Mouse (Mus musculus) heart, adult 2 months (tissue): ENCODE data around the gene Polr2e.

Experiments used
- CTCF ChIP-seq: fragments of 200-600 bp; IDR thresholded peaks from 2 replicates; pipeline ENCODE4 v1.8.1; 2022; ENCODE audit warnings: antibody characterized with exemption, mild to moderate bottlenecking, moderate library complexity
- EP300 ChIP-seq: fragments of 200-500 bp; IDR thresholded peaks from 2 replicates; pipeline ENCODE4 v1.6.1; 2011; ENCODE audit warnings: low read depth, low read length, control low read depth; ENCODE audit not compliant: insufficient read depth
- POLR2A ChIP-seq: fragments of 200-500 bp; IDR thresholded peaks from 2 replicates; pipeline ENCODE4 v1.6.1; 2011; ENCODE audit warnings: mild to moderate bottlenecking, low read depth, low read length, control low read depth; ENCODE audit not compliant: insufficient read depth

- TF ChIP-seq EP300 (no peak), CTCF (no peak), POLR2A (no peak)
Observed at GRCm38 (mm10) chr10:80047041-80047565, 7.5 kb upstream of the Polr2e start, which contains the start of gene Gpx4.
